Mouse (Mus musculus) neural tube, embryonic 14.5 days (tissue): Measurements from ENCODE around the gene Hhat. TPM values are rescaled to one million over a fixed set of nuclear protein-coding genes. Genes with fewer than 3 reads are reported as not detected.

ENCODE experiments used
- ATAC-seq: fragments of 200-750 bp; cut with Nextera tagmentation; 2 replicates; pipeline ENCODE4 v1.8.0; 2017; ENCODE audit warnings: low read depth, mild to moderate bottlenecking, moderate TSS enrichment, moderate library complexity
- H3K27ac ChIP-seq: fragments of 300-500 bp; sonication (generic); 2 replicates; pipeline ENCODE4 v1.5.1; 2014; ENCODE audit warnings: low read depth, mild to moderate bottlenecking, control low read depth, low read length, moderate library complexity, mixed read lengths
- H3K27me3 ChIP-seq: fragments of 300-500 bp; sonication (generic); 2 replicates; pipeline ENCODE4 v1.6.1; 2014; ENCODE audit warnings: low read length; ENCODE audit not compliant: control insufficient read depth, insufficient read depth
- H3K36me3 ChIP-seq: fragments of 300-500 bp; sonication (generic); 2 replicates; pipeline ENCODE4 v1.6.1; 2014; ENCODE audit warnings: low read length, mixed read lengths; ENCODE audit not compliant: control insufficient read depth, insufficient read depth
- H3K4me1 ChIP-seq: fragments of 300-500 bp; sonication (generic); 2 replicates; pipeline ENCODE4 v1.6.1; 2014; ENCODE audit warnings: low read length; ENCODE audit not compliant: control insufficient read depth, insufficient read depth
- H3K4me2 ChIP-seq: fragments of 300-500 bp; sonication (generic); 2 replicates; pipeline ENCODE4 v1.6.1; 2014; ENCODE audit warnings: mild to moderate bottlenecking, low read depth, low read length, control low read depth
- H3K4me3 ChIP-seq: fragments of 300-500 bp; sonication (generic); 2 replicates; pipeline ENCODE4 v1.5.1; 2014; ENCODE audit warnings: low read depth, low read length, control low read depth, mixed read lengths
- H3K9ac ChIP-seq: fragments of 300-500 bp; sonication (generic); replicated peaks from 2 replicates; pipeline ENCODE4 v1.6.1; 2014; ENCODE audit warnings: low read depth, mild to moderate bottlenecking, control low read depth, low read length, mixed read lengths
- H3K9me3 ChIP-seq: fragments of 300-500 bp; sonication (generic); 2 replicates; pipeline ENCODE4 v1.6.1; 2016; ENCODE audit warnings: low read length; ENCODE audit not compliant: control insufficient read depth
- WGBS: fragments of 180-500 bp; shearing (Covaris S2); extraction: QIAGEN DNeasy Blood & Tissue Kit; methylation state at CpG from one replicate; pipeline ENCODE4 v1.1.7; 2014; 5-methylcytosine and 5-hydroxymethylcytosine counted together
- polyA plus RNA-seq: library from polyadenylated mRNA; unstranded; fragments of >200 nt; fragmentation: Nextera tagmentation; extraction: Ambion mirVana; gene quantifications from 2 replicates; pipeline ENCODE4 v1.2.1, GENCODE M21; 2014

Hhat gene
- polyA plus RNA-seq, 1 experiment from 2014 or later: 3.1 TPM

DNA sequence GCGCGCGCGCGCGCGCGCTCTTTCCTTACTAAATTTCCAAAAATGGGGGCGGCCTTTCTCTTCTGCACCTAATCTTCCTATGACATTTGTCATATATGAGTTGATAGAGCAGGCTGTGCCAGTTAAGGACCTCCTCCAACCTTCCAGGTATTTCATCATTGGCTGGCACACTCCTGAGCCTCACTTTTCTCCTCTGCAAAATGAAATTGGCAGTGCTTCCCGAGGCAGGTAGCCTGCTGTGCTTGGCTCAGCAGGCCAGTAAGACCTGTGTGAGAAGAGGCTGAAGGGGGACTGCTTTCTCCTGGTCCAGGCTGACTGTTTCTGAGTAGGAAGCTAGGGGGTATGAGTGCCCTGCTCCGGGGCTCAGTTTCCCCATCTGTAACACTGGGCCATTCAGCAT, 283.5 kb downstream of the Hhat start:
- Histone ChIP-seq H3K36me3 (no peaks in the 10 kb centered on the region), H3K4me2 (no peak overlapping the region), H3K4me1 (no peaks in the 10 kb centered on the region), H3K27ac (no peak overlapping the region), H3K9me3 (no peaks in the 10 kb centered on the region), H3K4me3 (no peak overlapping the region), H3K27me3 (no peaks in the 10 kb centered on the region), H3K9ac (no peak overlapping the region)
- ATAC-seq: no peak
- WGBS: 93% methylated on average over 11 of the region's 11 CpGs

DNA sequence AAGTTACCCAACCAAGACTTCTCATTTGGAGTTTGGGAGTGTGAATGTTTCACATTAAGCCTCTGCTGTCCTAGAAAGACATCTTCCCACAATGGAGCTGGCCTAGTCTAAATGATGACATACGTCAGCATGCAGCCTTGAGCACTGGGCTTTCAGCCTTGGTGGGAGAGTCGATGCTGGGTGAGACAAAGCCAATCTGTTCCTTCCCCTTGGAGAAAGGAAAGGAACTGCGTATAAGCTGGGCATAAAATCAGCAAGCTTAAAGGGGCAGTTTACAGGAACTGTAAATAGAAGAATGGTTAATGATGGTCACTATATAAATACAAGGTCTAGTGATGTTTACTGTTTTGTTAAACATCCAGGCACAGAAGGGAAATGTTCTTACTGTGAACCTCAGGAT, 286.0 kb downstream of the Hhat start:
- no peaks in the 10 kb centered on the region for H3K9me3 ChIP-seq
- no peak for ATAC-seq
- WGBS: 74% methylated on average over 3 of the region's 3 CpGs
- H3K4me1 ChIP-seq: no peaks in the 10 kb centered on the region
- H3K27ac ChIP-seq: no peak overlapping the region
- no peak overlapping the region for H3K4me3 ChIP-seq
- H3K27me3 ChIP-seq: no peaks in the 10 kb centered on the region
- no peak overlapping the region for H3K4me2 ChIP-seq
- H3K9ac ChIP-seq: no peak overlapping the region
- no peaks in the 10 kb centered on the region for H3K36me3 ChIP-seq

- Histone ChIP-seq H3K4me3 (no peak overlapping the region), H3K9me3 (no peaks in the 10 kb centered on the region), H3K4me1 (no peaks in the 10 kb centered on the region), H3K9ac (no peak overlapping the region), H3K27me3 (no peaks in the 10 kb centered on the region), H3K36me3 (no peaks in the 10 kb centered on the region), H3K27ac (no peak overlapping the region), H3K4me2 (no peak overlapping the region)
- no peak for ATAC-seq
Observed at GRCm38 (mm10) chr1:192481446-192481845, 289.6 kb downstream of the Hhat start.

DNA sequence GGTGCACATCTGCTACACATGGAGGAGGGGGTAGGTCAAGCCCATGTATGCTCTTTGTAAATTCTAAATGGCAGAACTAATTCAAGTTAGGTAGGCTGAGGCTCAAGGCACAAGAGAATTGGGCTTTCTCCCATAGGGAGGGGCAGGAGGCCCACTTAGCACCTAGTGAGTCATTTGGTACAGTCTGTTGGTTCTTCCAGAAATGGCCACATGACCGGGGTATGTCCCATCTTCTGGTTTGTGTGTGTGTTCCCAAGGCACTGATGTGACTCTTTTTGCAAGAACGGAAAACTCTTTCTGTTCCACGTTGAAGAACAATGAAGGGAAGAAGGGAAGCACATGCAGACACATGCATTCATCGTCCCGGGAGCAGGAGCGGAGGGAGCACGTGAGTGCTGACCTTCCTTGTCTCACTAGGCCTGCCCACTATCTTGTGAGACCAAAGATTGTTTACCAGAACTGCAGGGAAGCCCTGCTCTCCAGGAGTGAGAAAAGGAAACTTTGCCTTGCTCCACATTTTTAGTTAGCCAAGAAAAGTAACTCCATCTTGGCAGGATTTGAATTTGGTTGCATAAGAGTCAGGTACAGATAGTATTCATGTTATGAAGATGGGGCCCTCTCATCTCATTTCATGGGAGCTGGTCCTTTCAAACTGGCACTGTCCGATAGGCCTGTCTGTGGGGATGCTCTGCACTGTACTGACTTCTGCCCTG, 290.8 kb downstream of the Hhat start:
- Histone ChIP-seq H3K27ac (no peak overlapping the region), H3K27me3 (no peaks in the 10 kb centered on the region), H3K4me3 (no peak overlapping the region), H3K9ac (no peak overlapping the region), H3K9me3 (no peaks in the 10 kb centered on the region), H3K4me2 (no peak overlapping the region), H3K4me1 (no peaks in the 10 kb centered on the region), H3K36me3 (no peaks in the 10 kb centered on the region)
- ATAC-seq: no peak
- 88% methylated on average over 8 of the region's 8 CpGs for WGBS

GRCm38 (mm10) chr1:192478176-192478575, 292.8 kb downstream of the Hhat start:
- ATAC-seq: no peak
- no peaks in the 10 kb centered on the region for H3K36me3 ChIP-seq
- no peaks in the 10 kb centered on the region for H3K27me3 ChIP-seq
- H3K9me3 ChIP-seq: no peaks in the 10 kb centered on the region
- no peak overlapping the region for H3K27ac ChIP-seq
- H3K4me2 ChIP-seq: no peak overlapping the region
- 80% methylated on average over 5 of the region's 5 CpGs for WGBS
- H3K9ac ChIP-seq: no peak overlapping the region
- H3K4me3 ChIP-seq: no peak overlapping the region
- no peaks in the 10 kb centered on the region for H3K4me1 ChIP-seq

DNA sequence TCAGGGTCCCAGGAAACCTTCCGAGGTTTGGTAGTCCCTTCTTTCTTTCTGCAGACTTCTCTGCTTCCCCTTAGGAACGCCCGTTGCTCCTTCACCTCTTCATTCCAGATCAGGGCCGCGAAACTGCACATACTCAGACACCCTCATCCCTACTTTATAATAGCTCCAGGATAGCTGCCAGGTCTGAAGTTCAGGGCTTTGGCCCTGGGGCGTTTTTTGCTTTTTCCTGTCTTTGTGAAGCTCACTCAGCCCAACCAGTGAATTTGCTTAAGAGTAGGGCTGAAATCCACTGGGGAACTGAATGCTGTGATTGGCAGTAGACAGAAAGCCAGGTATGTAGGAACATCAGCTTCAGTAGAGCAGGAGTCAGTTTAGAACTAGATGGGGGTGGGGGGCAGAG, 293.5 kb downstream of the Hhat start:
- ATAC-seq: no peak
- H3K27me3 ChIP-seq: no peaks in the 10 kb centered on the region
- H3K27ac ChIP-seq: no peak overlapping the region
- H3K9ac ChIP-seq: no peak overlapping the region
- WGBS: 79% methylated on average over 6 of the region's 6 CpGs
- H3K4me2 ChIP-seq: no peak overlapping the region
- H3K36me3 ChIP-seq: no peaks in the 10 kb centered on the region
- H3K4me3 ChIP-seq: no peak overlapping the region
- no peaks in the 10 kb centered on the region for H3K9me3 ChIP-seq
- no peaks in the 10 kb centered on the region for H3K4me1 ChIP-seq

- Histone ChIP-seq H3K36me3 (no peaks in the 10 kb centered on the region), H3K27ac (no peak overlapping the region), H3K4me3 (no peak overlapping the region), H3K9me3 (no peaks in the 10 kb centered on the region), H3K27me3 (no peaks in the 10 kb centered on the region), H3K9ac (no peak overlapping the region), H3K4me2 (no peak overlapping the region), H3K4me1 (no peaks in the 10 kb centered on the region)
- 84% methylated on average over 7 of the region's 7 CpGs for WGBS
- no peak for ATAC-seq
Observed at GRCm38 (mm10) chr1:192476704-192477103, 294.3 kb downstream of the Hhat start.

DNA sequence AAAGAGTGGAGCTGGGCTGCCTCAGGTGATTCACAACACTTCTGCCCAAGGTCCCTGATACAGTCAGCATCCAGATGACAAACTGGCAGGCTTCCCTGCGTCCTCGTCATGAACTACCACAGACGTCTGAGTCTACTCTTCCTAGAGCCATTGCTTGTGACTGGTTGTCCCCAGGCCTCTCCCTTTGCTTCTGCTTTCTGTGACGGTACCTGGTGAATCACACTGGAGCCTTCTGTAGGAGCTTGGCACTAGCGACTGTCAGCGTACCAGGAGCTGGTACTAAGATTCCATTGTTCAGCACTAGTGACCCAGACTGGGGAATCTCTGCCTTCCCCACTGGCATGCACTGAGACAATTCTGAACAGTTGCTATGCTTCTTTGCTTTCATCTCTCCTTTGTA, 297.9 kb downstream of the Hhat start:
- Histone ChIP-seq H3K4me2 (no peak overlapping the region), H3K9me3 (no peaks in the 10 kb centered on the region), H3K27me3 (no peaks in the 10 kb centered on the region), H3K27ac (no peak overlapping the region), H3K9ac (no peak overlapping the region), H3K4me3 (no peak overlapping the region), H3K4me1 (no peaks in the 10 kb centered on the region), H3K36me3 (no peaks in the 10 kb centered on the region)
- ATAC-seq: no peak
- 90% methylated on average over 6 of the region's 6 CpGs for WGBS

DNA sequence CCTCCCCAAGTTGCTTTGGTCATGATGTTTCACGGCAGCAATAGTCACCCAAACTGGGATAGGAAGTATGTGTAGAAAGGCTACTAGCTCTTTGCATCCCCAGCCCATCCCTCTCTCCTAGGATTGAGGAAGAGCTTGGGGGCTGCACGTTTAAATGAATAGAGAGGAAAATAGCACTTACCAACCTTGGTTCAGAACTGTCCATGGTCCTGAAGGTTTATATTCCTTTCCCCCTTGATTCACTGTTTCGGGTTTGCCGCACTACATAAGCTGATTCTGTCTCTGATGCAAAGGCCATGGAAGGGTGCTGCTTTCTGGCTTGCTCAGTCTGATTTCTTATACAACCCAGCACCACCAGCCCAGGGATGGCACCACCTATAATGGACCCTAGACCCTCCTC, 298.7 kb downstream of the Hhat start:
- no peaks in the 10 kb centered on the region for H3K4me1 ChIP-seq
- H3K27me3 ChIP-seq: no peaks in the 10 kb centered on the region
- H3K9ac ChIP-seq: no peak overlapping the region
- H3K9me3 ChIP-seq: no peaks in the 10 kb centered on the region
- 62% methylated on average over 4 of the region's 4 CpGs for WGBS
- no peak overlapping the region for H3K4me3 ChIP-seq
- no peak for ATAC-seq
- H3K27ac ChIP-seq: no peak overlapping the region
- H3K4me2 ChIP-seq: no peak overlapping the region
- H3K36me3 ChIP-seq: no peaks in the 10 kb centered on the region
